Mouse (Mus musculus): ENCODE results near the gene Misp. TPM values are rescaled to one million over a fixed set of nuclear protein-coding genes. Genes with fewer than 3 reads are reported as not detected.

Misp gene
- total RNA-seq (2021) = 1 to 10 TPM in 1 of 2 experiments, not detected in 1; 1.7 TPM

- no peak for DNase-seq (ENCODE audit: low spot score in 2 of 2)
- intact Hi-C loops (cut with DNase I) = no loop called here
Observed at GRCm38 (mm10) chr10:79820782-79821181, at the start of gene Misp. Gene Misp, plus strand, starts transcription at chr10:79820989.

DNA sequence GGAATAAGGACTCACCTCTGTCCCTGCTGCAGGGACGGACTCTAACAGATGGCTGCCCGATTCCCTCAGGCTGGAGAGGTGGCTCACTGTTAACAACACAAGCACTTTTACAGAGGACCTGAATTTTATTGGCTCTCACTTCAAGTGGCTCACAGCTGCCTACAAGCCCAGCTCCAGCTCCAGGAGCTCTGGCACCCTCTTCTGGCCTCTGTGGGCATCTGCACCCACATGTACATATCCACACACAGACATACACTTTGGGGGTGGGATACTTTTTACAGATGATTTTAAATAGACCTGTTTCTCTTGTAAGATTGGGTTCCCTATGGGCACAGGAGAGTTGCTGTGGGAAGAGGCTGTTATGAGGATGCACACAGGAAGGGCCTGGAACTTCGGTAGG, 48.5 kb upstream of the Misp start:
- no peak for DNase-seq (ENCODE audit: low spot score in 2 of 2)
- intact Hi-C loops (cut with DNase I) = no loop called here

DNA sequence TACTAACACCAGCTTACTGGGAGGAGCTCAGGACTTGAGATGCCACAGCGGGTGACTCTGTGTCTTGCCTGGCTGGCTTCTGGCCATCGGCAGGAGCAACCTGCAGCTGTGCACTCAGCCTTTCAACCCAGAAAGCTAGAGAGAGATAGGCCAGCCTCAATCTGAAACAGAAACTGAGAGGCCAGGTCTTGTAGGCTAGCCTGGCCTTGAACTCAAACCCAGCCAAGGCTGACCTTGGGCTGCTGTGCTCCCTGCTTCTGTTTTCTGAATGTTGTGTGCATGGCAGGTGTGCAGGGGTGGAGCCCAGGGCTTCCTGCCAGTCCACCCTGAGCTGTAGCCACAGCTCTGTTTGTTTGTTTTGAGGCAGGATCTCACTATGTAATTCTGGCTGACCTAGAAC, 47.6 kb upstream of the Misp start:
- intact Hi-C loops (cut with DNase I) = no loop called here
- no peak for DNase-seq (ENCODE audit: low spot score in 2 of 2)

- no peak for DNase-seq (ENCODE audit: low spot score in 2 of 2)
- intact Hi-C loops (cut with DNase I) = no loop called here
Observed at GRCm38 (mm10) chr10:79774486-79775279, 46.1 kb upstream of the Misp start.

- no peak for DNase-seq (ENCODE audit: low spot score in 2 of 2)
- intact Hi-C loops (cut with DNase I) = no loop called here
Observed at GRCm38 (mm10) chr10:79777103-79777531, 43.7 kb upstream of the Misp start, which contains the start of gene Fstl3. Gene Fstl3, plus strand, starts transcription at chr10:79777272.

- intact Hi-C loops (cut with DNase I) = no loop called here
- no peak for DNase-seq (ENCODE audit: low spot score in 2 of 2)
Observed at GRCm38 (mm10) chr10:79778006-79778405, 42.8 kb upstream of the Misp start.

GRCm38 (mm10) chr10:79779193-79779592, 41.6 kb upstream of the Misp start:
- intact Hi-C loops (cut with DNase I) = no loop called here
- no peak for DNase-seq (ENCODE audit: low spot score in 2 of 2)

GRCm38 (mm10) chr10:79779784-79780663, 40.8 kb upstream of the Misp start:
- intact Hi-C loops (cut with DNase I) = loop anchor here (5.0 kb wide), 1 partner anchor 37 kb away; no protein-coding TSS in a partner anchor
- DNase-seq (ENCODE audit: low spot score in 2 of 2) = peak; percentile 94

- DNase-seq (ENCODE audit: low spot score in 2 of 2) = no peak
- intact Hi-C loops (cut with DNase I) = loop anchor here (5.0 kb wide), 1 partner anchor 37 kb away; no protein-coding TSS in a partner anchor
Observed at GRCm38 (mm10) chr10:79780664-79781015, 40.1 kb upstream of the Misp start.

- DNase-seq (ENCODE audit: low spot score in 2 of 2) = no peak
- intact Hi-C loops (cut with DNase I) = loop anchor here (5.0 kb wide), 1 partner anchor 36 kb away; no protein-coding TSS in a partner anchor
Observed at GRCm38 (mm10) chr10:79781139-79781538, 39.6 kb upstream of the Misp start.

- intact Hi-C loops (cut with DNase I) = loop anchor here (5.0 kb wide), 1 partner anchor 35 kb away; no protein-coding TSS in a partner anchor
- DNase-seq (ENCODE audit: low spot score in 2 of 2) = no peak
Observed at GRCm38 (mm10) chr10:79781956-79782355, 38.8 kb upstream of the Misp start.

DNA sequence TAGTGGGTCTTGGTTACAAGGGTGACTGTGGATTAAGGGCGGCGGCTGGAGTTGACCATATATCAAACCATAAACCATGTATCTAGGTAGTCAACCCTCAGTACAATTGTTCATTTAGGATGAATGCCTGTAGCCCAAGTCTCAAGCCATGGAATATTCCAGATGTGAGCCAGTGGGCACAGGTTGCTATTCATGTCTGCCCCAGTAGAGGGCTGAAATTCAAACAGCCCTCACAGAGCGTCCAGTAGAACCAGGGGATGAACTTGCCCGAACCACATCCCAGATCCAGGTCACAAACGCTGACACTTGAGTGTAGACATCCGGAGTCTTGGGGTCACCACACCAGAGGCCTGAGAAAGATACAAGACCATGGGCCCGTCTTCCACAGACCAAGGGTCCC, 37.7 kb upstream of the Misp start:
- intact Hi-C loops (cut with DNase I) = loop anchor here (5.0 kb wide), 1 partner anchor 34 kb away; no protein-coding TSS in a partner anchor
- DNase-seq (ENCODE audit: low spot score in 2 of 2) = no peak

DNA sequence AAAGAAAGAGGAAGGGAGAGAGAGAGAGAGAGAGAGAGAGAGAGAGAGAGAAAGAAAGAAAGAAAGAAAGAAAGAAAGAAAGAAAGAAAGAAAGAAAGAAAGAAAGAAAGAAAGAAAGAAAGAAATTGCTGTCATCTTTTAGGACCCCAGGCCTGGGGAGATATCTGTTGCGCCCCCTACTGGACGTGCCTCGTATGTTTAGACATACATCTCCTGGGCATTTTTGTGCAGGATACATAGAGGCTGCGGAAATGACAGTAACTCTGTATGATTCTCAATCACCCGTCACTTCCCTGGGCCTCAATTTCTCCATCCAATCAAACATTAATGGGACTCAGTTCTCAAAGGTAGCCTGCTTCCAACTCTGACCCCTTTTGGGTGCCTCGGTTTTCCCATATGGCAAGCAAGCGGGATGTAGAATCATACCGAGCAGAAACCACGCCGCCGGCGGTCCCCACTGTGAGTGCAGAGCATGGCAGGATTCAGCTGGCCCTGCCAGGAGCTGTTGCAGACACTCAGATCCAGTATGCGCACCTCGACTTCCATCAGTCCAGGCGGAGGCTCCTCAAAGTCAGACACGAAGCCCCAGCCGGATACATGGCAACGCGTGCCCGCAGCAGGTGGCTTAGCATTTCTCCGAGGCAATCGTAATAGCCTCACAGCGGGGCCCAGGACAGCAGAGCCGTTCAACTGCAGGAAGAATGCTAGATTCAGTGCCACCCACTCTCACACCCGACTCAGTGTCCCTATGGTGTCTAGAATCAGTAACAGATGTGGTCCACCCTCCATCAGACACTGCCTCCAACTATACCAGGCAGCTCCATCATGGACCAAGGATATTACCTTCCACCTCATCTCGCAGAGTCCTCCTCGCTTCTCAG, 36.6 kb upstream of the Misp start:
- DNase-seq (ENCODE audit: low spot score in 2 of 2) = no peak
- intact Hi-C loops (cut with DNase I) = loop anchor here (5.0 kb wide), 1 partner anchor 33 kb away; no protein-coding TSS in a partner anchor

- intact Hi-C loops (cut with DNase I) = no loop called here
Observed at GRCm38 (mm10) chr10:79788386-79789158, 32.2 kb upstream of the Misp start.

DNA sequence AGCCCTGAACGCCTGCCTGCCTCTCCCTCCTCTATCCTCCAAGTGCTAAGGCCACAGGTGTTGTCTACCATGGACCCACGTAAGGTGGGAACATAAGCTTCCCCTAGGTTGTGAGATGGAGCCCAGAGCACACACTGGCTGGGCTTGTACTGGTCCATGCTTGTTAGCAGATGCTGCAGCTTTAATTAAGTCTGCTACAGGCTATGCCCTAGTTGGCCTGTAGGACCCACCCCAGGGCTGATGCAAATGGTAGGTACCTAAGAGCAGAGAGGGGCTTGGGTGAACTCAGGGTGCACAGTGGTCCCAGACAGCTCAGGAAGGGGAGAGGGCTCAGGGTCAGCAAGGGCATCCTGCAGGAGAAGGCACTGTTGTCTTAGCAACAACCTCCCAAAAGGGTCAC, 31.2 kb upstream of the Misp start:
- intact Hi-C loops (cut with DNase I) = no loop called here

More at GRCm38 (mm10) chr10:79788386-79789158, 32.2 kb upstream of the Misp start:
- DNase-seq (ENCODE audit: low spot score in 2 of 2) = peak in 1 of 2 experiments; percentile 71

DNA sequence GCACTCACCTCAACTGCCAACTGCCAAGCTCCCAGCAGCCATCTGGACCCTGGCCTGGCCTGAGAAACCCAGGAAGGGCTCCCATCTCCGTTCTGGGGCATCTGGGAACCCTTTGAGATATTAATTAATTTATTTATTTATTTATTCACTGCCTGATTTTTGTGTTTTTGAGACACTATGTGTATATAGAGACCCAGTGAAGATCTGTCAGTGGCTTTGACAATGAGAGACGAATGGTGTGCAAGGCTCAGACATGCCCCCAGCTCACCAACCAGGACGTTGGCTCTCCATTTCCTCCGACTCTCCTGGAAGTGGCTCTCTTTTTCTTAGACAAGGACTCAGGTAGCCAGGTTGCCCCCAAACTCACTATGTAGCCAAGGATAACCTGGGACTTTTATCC, 29.9 kb upstream of the Misp start, which contains the start of gene Prss57:
Gene Prss57, minus strand, starts transcription at position 101 of the 400 bp plus-strand sequence.
- DNase-seq (ENCODE audit: low spot score in 2 of 2) = no peak
- intact Hi-C loops (cut with DNase I) = no loop called here

More for the DNA sequence above, 31.2 kb upstream of the Misp start:
- no peak for DNase-seq (ENCODE audit: low spot score in 2 of 2)

GRCm38 (mm10) chr10:79792339-79793040, 28.3 kb upstream of the Misp start:
- intact Hi-C loops (cut with DNase I) = loop anchor here (1.0 kb wide), 1 partner anchor 20 kb away; no protein-coding TSS in a partner anchor

More at GRCm38 (mm10) chr10:79792339-79793040, 28.3 kb upstream of the Misp start:
- DNase-seq (ENCODE audit: low spot score in 2 of 2) = no peak
